Mouse (Mus musculus): Measurements from ENCODE around the gene Tmcc2. TPM values are rescaled to one million over a fixed set of nuclear protein-coding genes. Genes with fewer than 3 reads are reported as not detected.

Tmcc2 gene
- polyA plus RNA-seq, 1 experiment from 2014 or later, result 38.1 TPM

- H3K27ac ChIP-seq (ENCODE audit: low read length), result 0 out of 2 replicates have a peak overlapping the region, but pooled peaks have one; percentile 34
- WGBS, result 83% methylated on average over 4 of the region's 4 CpGs
These were observed 5.4 kb downstream of the Tmcc2 start for GRCm38 (mm10) chr1:132385711-132386110.

GRCm38 (mm10) chr1:132385266-132385665, 5.8 kb downstream of the Tmcc2 start:
- ATAC-seq, result no peak
- Histone ChIP-seq H3K4me2 (ENCODE audit: low read length) (peak overlapping the region; percentile 33), H3K9ac (ENCODE audit: low read depth, low read length) (no peak overlapping the region), H3K36me3 (ENCODE audit: control insufficient read depth, insufficient read depth, low read length) (peaks cover 2% of the 10 kb centered on the region; the same call in 1 of the 2 replicates), H3K9me3 (replicated peaks; ENCODE audit: control insufficient read depth, low read length, poor library complexity, severe bottlenecking) (no peaks in the 10 kb centered on the region), H3K27me3 (ENCODE audit: control insufficient read depth, insufficient read depth, low read depth, low read length) (no peaks in the 10 kb centered on the region), H3K4me3 (ENCODE audit: low read depth, low read length) (no peak overlapping the region), H3K4me1 (ENCODE audit: control insufficient read depth, insufficient read depth, low read length) (peaks cover 62% of the 10 kb centered on the region), H3K27ac (ENCODE audit: low read length) (0 out of 2 replicates have a peak overlapping the region, but pooled peaks have one; percentile 34)
- 56% methylated on average over 14 of the region's 14 CpGs for WGBS

More at GRCm38 (mm10) chr1:132385711-132386110, 5.4 kb downstream of the Tmcc2 start:
- no peaks in the 10 kb centered on the region for H3K27me3 ChIP-seq (ENCODE audit: control insufficient read depth, insufficient read depth, low read depth, low read length)
- H3K4me2 ChIP-seq (ENCODE audit: low read length), result no peak overlapping the region
- ATAC-seq, result no peak
- H3K9ac ChIP-seq (ENCODE audit: low read depth, low read length), result no peak overlapping the region
- H3K4me3 ChIP-seq (ENCODE audit: low read depth, low read length), result no peak overlapping the region
- H3K9me3 ChIP-seq (replicated peaks; ENCODE audit: control insufficient read depth, low read length, poor library complexity, severe bottlenecking), result no peaks in the 10 kb centered on the region
- H3K4me1 ChIP-seq (ENCODE audit: control insufficient read depth, insufficient read depth, low read length), result peaks cover 65% of the 10 kb centered on the region
- peaks cover 2% of the 10 kb centered on the region; the same call in 1 of the 2 replicates for H3K36me3 ChIP-seq (ENCODE audit: control insufficient read depth, insufficient read depth, low read length)

GRCm38 (mm10) chr1:132384001-132384554, 7.0 kb downstream of the Tmcc2 start:
- Histone ChIP-seq H3K4me2 (ENCODE audit: low read length) (no peak overlapping the region), H3K4me3 (ENCODE audit: low read depth, low read length) (no peak overlapping the region), H3K27ac (ENCODE audit: low read length) (no peak overlapping the region), H3K4me1 (ENCODE audit: control insufficient read depth, insufficient read depth, low read length) (peaks cover 51% of the 10 kb centered on the region), H3K9me3 (replicated peaks; ENCODE audit: control insufficient read depth, low read length, poor library complexity, severe bottlenecking) (no peaks in the 10 kb centered on the region), H3K27me3 (ENCODE audit: control insufficient read depth, insufficient read depth, low read depth, low read length) (no peaks in the 10 kb centered on the region), H3K9ac (ENCODE audit: low read depth, low read length) (no peak overlapping the region), H3K36me3 (ENCODE audit: control insufficient read depth, insufficient read depth, low read length) (peaks cover 7% of the 10 kb centered on the region; the same call in 1 of the 2 replicates)
- WGBS, result 81% methylated on average over 8 of the region's 8 CpGs
- no peak for ATAC-seq

- Histone ChIP-seq H3K4me3 (ENCODE audit: low read depth, low read length) (no peak overlapping the region), H3K4me2 (ENCODE audit: low read length) (no peak overlapping the region), H3K9ac (ENCODE audit: low read depth, low read length) (no peak overlapping the region), H3K27ac (ENCODE audit: low read length) (no peak overlapping the region), H3K36me3 (ENCODE audit: control insufficient read depth, insufficient read depth, low read length) (peaks cover 12% of the 10 kb centered on the region; the same call in 1 of the 2 replicates), H3K27me3 (ENCODE audit: control insufficient read depth, insufficient read depth, low read depth, low read length) (no peaks in the 10 kb centered on the region), H3K4me1 (ENCODE audit: control insufficient read depth, insufficient read depth, low read length) (peaks cover 33% of the 10 kb centered on the region), H3K9me3 (replicated peaks; ENCODE audit: control insufficient read depth, low read length, poor library complexity, severe bottlenecking) (no peaks in the 10 kb centered on the region)
- WGBS, result 49% methylated on average over 10 of the region's 10 CpGs
- ATAC-seq, result no peak
These were observed 9.2 kb downstream of the Tmcc2 start for GRCm38 (mm10) chr1:132381929-132382328.

DNA sequence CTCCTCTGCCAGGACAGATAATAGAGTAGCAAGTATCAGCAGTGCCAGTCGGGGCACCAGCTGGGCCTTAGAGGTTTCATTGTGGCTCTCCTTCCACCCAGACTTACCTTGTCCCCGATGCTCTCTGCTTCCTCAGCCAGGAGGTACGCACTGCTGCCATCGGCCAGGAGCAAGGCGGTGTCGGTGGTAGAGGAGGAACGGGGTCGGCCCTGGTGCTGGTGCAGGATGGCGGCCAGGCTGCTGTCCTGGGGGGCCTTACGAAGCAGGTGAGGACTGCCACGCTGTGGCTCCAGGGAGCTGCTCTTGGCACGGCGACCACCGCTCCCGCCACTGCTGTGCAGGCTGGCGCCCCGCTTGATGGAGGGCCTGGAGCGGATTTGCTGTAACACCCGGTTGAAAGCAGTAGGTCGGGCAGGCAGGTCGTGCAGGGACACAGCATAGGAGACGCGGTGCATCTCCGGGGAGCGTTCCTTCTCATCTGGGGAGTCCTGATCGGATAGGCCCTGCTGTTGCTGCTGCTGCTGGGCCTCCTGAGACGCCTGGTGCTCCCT, 10.5 kb downstream of the Tmcc2 start:
- Histone ChIP-seq H3K9ac (ENCODE audit: low read depth, low read length) (no peak overlapping the region), H3K4me2 (ENCODE audit: low read length) (no peak overlapping the region), H3K4me1 (ENCODE audit: control insufficient read depth, insufficient read depth, low read length) (peaks cover 23% of the 10 kb centered on the region), H3K27me3 (ENCODE audit: control insufficient read depth, insufficient read depth, low read depth, low read length) (no peaks in the 10 kb centered on the region), H3K4me3 (ENCODE audit: low read depth, low read length) (no peak overlapping the region), H3K36me3 (ENCODE audit: control insufficient read depth, insufficient read depth, low read length) (peaks cover 12% of the 10 kb centered on the region; the same call in 1 of the 2 replicates), H3K27ac (ENCODE audit: low read length) (no peak overlapping the region), H3K9me3 (replicated peaks; ENCODE audit: control insufficient read depth, low read length, poor library complexity, severe bottlenecking) (no peaks in the 10 kb centered on the region)
- 86% methylated on average over 27 of the region's 27 CpGs for WGBS
- no peak for ATAC-seq

GRCm38 (mm10) chr1:132377811-132378210, 13.3 kb downstream of the Tmcc2 start:
- Histone ChIP-seq H3K4me2 (ENCODE audit: low read length) (no peak overlapping the region), H3K36me3 (ENCODE audit: control insufficient read depth, insufficient read depth, low read length) (peaks cover 12% of the 10 kb centered on the region; the same call in 1 of the 2 replicates), H3K27ac (ENCODE audit: low read length) (no peak overlapping the region), H3K27me3 (ENCODE audit: control insufficient read depth, insufficient read depth, low read depth, low read length) (no peaks in the 10 kb centered on the region), H3K4me1 (ENCODE audit: control insufficient read depth, insufficient read depth, low read length) (peaks cover 29% of the 10 kb centered on the region), H3K4me3 (ENCODE audit: low read depth, low read length) (no peak overlapping the region), H3K9ac (ENCODE audit: low read depth, low read length) (no peak overlapping the region), H3K9me3 (replicated peaks; ENCODE audit: control insufficient read depth, low read length, poor library complexity, severe bottlenecking) (no peaks in the 10 kb centered on the region)
- ATAC-seq, result no peak
- WGBS, result 89% methylated on average over 3 of the region's 3 CpGs

GRCm38 (mm10) chr1:132377055-132377365, 14.1 kb downstream of the Tmcc2 start:
- H3K4me3 ChIP-seq (ENCODE audit: low read depth, low read length), result no peak overlapping the region
- 78% methylated on average over 7 of the region's 7 CpGs for WGBS
- H3K4me2 ChIP-seq (ENCODE audit: low read length), result no peak overlapping the region
- no peaks in the 10 kb centered on the region for H3K9me3 ChIP-seq (replicated peaks; ENCODE audit: control insufficient read depth, low read length, poor library complexity, severe bottlenecking)
- no peak overlapping the region for H3K27ac ChIP-seq (ENCODE audit: low read length)
- peaks cover 36% of the 10 kb centered on the region for H3K4me1 ChIP-seq (ENCODE audit: control insufficient read depth, insufficient read depth, low read length)
- H3K36me3 ChIP-seq (ENCODE audit: control insufficient read depth, insufficient read depth, low read length), result peaks cover 12% of the 10 kb centered on the region; the same call in 1 of the 2 replicates
- H3K27me3 ChIP-seq (ENCODE audit: control insufficient read depth, insufficient read depth, low read depth, low read length), result no peaks in the 10 kb centered on the region
- ATAC-seq, result no peak
- H3K9ac ChIP-seq (ENCODE audit: low read depth, low read length), result no peak overlapping the region

DNA sequence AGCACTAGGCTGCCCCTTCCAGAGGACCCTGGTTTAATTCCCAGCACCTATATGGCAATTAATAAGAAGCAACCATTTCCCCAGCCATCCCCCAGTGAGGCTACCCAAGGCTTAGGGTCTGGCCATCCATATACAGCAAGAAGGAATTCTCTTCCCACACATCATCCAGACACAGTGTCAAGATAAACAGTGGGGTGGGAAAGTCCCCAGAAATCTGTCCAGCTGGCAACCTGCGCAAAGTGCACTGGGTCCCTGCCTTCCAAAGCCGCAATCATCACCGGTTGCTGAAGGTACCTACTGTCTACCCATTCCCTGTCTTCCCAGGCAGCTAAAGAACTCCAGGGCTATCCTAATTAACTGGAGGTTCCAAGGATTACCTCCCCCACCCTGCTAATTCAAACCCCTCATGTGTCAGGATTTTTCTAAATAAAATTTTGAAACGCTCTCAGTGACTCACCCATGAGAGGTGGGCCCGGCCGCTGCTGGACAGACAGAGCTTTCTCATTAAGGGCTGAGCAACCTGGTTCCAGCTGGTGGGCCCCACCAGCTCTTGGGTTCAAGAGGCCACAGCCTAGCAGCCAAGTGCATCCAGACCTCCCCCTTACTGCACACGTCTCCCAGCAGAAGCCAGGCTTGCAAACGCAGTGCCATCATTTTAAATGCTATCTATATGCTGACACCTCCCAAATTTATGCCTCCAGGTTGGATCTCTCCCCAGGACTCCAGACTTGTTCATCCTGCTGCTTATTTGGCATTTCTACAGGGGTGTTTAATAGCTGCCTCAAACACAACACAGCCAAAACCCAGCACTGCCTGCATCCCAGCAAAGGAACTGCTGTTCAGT, 14.6 kb downstream of the Tmcc2 start:
- peaks cover 39% of the 10 kb centered on the region for H3K4me1 ChIP-seq (ENCODE audit: control insufficient read depth, insufficient read depth, low read length)

GRCm38 (mm10) chr1:132375256-132375655, 15.8 kb downstream of the Tmcc2 start:
- no peak for ATAC-seq
- H3K4me1 ChIP-seq (ENCODE audit: control insufficient read depth, insufficient read depth, low read length), result peaks cover 43% of the 10 kb centered on the region
- H3K9me3 ChIP-seq (replicated peaks; ENCODE audit: control insufficient read depth, low read length, poor library complexity, severe bottlenecking), result no peaks in the 10 kb centered on the region
- peaks cover 9% of the 10 kb centered on the region; the same call in 1 of the 2 replicates for H3K36me3 ChIP-seq (ENCODE audit: control insufficient read depth, insufficient read depth, low read length)
- 0 out of 2 replicates have a peak overlapping the region, but pooled peaks have one; percentile 10 for H3K27ac ChIP-seq (ENCODE audit: low read length)
- no peak overlapping the region for H3K4me2 ChIP-seq (ENCODE audit: low read length)
- WGBS, result 34% methylated on average over 4 of the region's 4 CpGs
- H3K4me3 ChIP-seq (ENCODE audit: low read depth, low read length), result no peak overlapping the region
- H3K27me3 ChIP-seq (ENCODE audit: control insufficient read depth, insufficient read depth, low read depth, low read length), result no peaks in the 10 kb centered on the region
- no peak overlapping the region for H3K9ac ChIP-seq (ENCODE audit: low read depth, low read length)

More for the DNA sequence above, 14.6 kb downstream of the Tmcc2 start:
- ATAC-seq, result no peak
- H3K27me3 ChIP-seq (ENCODE audit: control insufficient read depth, insufficient read depth, low read depth, low read length), result no peaks in the 10 kb centered on the region
- H3K9me3 ChIP-seq (replicated peaks; ENCODE audit: control insufficient read depth, low read length, poor library complexity, severe bottlenecking), result no peaks in the 10 kb centered on the region
- no peak overlapping the region for H3K4me3 ChIP-seq (ENCODE audit: low read depth, low read length)
- H3K4me2 ChIP-seq (ENCODE audit: low read length), result no peak overlapping the region
- peaks cover 12% of the 10 kb centered on the region; the same call in 1 of the 2 replicates for H3K36me3 ChIP-seq (ENCODE audit: control insufficient read depth, insufficient read depth, low read length)
- no peak overlapping the region for H3K27ac ChIP-seq (ENCODE audit: low read length)
- WGBS, result 72% methylated on average over 8 of the region's 8 CpGs
- no peak overlapping the region for H3K9ac ChIP-seq (ENCODE audit: low read depth, low read length)
